Mouse (Mus musculus): Measurements from ENCODE around the gene Lif. TPM values are rescaled to one million over a fixed set of nuclear protein-coding genes. Genes with fewer than 3 reads are reported as not detected.

Gene Lif
- polyA plus RNA-seq, 1 experiment = 2.2 TPM

DNA sequence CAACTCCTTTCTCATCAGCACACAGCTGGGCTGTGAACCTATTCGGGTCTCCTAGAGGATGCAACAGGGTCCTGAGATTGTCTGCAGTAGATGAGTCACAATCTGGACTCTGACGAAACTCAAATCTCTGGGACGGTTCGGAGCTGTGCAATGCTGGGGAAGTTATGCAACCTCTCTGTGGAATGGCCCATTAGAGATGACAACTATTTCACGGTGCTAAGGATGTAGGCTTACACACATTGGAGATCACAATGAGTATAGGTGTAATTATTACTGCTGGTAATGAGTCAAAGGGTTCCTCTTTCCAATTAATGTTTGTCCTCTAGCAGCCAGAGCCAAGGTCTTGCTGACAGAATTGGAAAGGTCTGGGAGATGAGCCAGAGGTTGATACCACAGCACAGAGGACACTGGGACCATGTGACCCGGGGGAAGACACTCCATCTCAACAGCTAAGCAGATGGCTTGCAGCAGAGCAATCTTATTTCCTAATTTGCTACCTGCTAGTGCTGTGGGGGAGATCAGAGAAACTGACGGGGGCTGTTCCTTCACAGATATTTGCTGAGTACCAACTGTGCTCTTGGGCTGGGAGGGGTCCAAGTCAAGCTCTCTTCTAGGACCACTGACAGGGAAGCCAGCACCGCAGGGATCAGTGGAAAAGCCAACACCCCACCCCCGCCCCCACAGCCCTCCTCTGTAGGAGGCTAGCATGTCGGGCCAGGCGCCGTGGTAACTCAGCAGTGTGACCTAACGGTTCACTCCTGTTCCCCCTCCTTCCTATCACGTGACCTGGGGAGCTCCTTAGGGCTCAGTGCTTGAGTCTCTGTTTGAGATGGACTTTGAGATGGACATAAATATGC lies 37.4 kb downstream of the Lif start:
- H3K27ac ChIP-seq (ENCODE audit: control insufficient read depth, insufficient read depth, low read length) = no peak overlapping the region
- DNase-seq = peak; percentile 30
- H3K36me3 ChIP-seq (ENCODE audit: control insufficient read depth, insufficient read depth, low read length) = no peaks in the 10 kb centered on the region
- no peak for TF ChIP-seq CTCF (IDR thresholded peaks at IDR 0.05; ENCODE audit: borderline replicate concordance, control insufficient read depth, extremely low read depth, insufficient read depth, low read length, poor library complexity)
- TF ChIP-seq POLR2A (IDR thresholded peaks at IDR 0.05; ENCODE audit: control insufficient read depth, extremely low read depth, insufficient read depth, low read length, poor library complexity) = no peak
- WGBS = 33% methylated on average over 14 of the region's 14 CpGs
- no peak overlapping the region for H3K4me3 ChIP-seq (ENCODE audit: control insufficient read depth, insufficient read depth, low read length)
- H3K27me3 ChIP-seq (ENCODE audit: control insufficient read depth, insufficient read depth, low read length) = no peaks in the 10 kb centered on the region
- H3K4me1 ChIP-seq (replicated peaks; ENCODE audit: control insufficient read depth, insufficient read depth, low read length) = peaks cover 25% of the 10 kb centered on the region

DNA sequence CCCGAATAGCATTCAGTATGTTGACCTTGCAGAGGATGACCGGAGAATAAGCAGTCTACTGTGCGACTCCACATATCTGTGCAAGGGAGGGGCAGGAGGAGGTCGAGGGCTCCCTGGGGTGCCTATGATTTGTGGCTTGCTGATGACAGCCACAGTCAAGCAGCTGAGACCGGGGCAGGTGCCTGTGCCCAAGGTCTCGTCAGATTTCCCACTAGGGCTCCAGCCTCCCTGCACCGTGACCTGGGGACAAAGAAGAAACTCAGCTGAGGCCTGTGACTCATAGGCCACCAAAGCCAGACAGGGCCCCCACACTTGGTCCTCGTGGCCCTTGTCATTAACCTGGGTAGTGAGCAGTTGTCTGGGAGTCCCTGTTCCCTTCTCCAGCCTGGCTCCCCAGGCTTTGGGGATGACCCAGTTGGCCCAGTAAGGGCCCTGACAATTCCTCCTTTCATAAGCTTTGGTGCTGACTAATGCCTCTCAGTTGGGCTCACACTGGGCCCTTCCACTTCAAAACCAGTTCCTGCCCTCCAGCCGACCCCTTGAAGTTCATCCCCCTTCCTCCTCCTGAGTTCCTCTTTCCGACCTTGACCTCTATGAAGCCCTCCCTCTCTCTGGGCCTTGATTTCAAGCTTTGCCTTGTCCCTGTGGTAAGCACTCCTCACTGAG lies 39.4 kb downstream of the Lif start:
- TF ChIP-seq CTCF (IDR thresholded peaks at IDR 0.05; ENCODE audit: borderline replicate concordance, control insufficient read depth, extremely low read depth, insufficient read depth, low read length, poor library complexity) (no peak), POLR2A (IDR thresholded peaks at IDR 0.05; ENCODE audit: control insufficient read depth, extremely low read depth, insufficient read depth, low read length, poor library complexity) (no peak)
- 30% methylated on average over 10 of the region's 10 CpGs for WGBS
- DNase-seq = no peak
- Histone ChIP-seq H3K27ac (ENCODE audit: control insufficient read depth, insufficient read depth, low read length) (no peak overlapping the region), H3K4me3 (ENCODE audit: control insufficient read depth, insufficient read depth, low read length) (no peak overlapping the region), H3K4me1 (replicated peaks; ENCODE audit: control insufficient read depth, insufficient read depth, low read length) (peaks cover 23% of the 10 kb centered on the region), H3K27me3 (ENCODE audit: control insufficient read depth, insufficient read depth, low read length) (no peaks in the 10 kb centered on the region), H3K36me3 (ENCODE audit: control insufficient read depth, insufficient read depth, low read length) (no peaks in the 10 kb centered on the region)

DNA sequence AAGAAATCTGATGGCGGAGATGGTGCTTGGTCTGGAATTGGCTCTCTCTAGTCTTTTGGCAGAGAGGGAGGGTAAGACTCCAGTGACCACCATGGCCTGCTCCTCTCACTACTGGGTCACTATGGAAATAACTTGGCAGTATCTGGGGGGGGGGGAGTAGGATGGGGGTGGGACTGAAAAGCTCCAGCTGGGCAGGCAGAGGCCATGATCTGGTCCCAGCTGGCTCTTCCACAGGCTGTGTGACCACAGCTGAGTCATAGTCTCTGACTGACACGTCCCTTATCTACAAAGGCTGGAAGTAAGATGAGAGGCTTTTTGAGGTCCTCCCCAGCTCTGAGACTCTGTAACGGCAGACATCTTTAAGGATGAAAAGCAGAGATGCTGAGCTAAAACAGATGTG lies 40.4 kb downstream of the Lif start:
- H3K27ac ChIP-seq (ENCODE audit: control insufficient read depth, insufficient read depth, low read length) = no peak overlapping the region
- no peak overlapping the region for H3K4me3 ChIP-seq (ENCODE audit: control insufficient read depth, insufficient read depth, low read length)
- H3K27me3 ChIP-seq (ENCODE audit: control insufficient read depth, insufficient read depth, low read length) = no peaks in the 10 kb centered on the region
- H3K36me3 ChIP-seq (ENCODE audit: control insufficient read depth, insufficient read depth, low read length) = no peaks in the 10 kb centered on the region
- peaks cover 20% of the 10 kb centered on the region for H3K4me1 ChIP-seq (replicated peaks; ENCODE audit: control insufficient read depth, insufficient read depth, low read length)
- TF ChIP-seq POLR2A (IDR thresholded peaks at IDR 0.05; ENCODE audit: control insufficient read depth, extremely low read depth, insufficient read depth, low read length, poor library complexity) = no peak
- TF ChIP-seq CTCF (IDR thresholded peaks at IDR 0.05; ENCODE audit: borderline replicate concordance, control insufficient read depth, extremely low read depth, insufficient read depth, low read length, poor library complexity) = no peak
- DNase-seq = no peak
- 39% methylated on average over 3 of the region's 3 CpGs for WGBS

DNA sequence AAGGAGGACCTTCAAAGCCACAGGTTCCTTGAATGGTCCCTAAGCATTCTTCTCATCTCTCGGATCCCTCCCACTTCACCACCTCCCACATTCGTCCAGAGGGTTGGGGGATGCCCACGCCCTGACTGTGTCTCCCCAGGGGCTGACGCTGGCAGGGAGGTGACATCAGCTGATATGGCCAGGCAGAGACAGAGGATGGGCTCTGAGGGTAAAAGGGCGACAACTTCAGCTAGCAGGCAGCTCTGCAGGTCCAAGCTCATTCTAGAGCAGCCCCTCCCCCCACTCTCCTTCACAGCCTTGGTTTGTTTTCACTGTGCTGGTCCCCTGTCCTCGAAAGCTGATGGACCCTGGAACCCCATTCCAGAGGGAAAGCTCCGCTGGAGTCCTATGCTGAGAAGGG lies 41.3 kb downstream of the Lif start:
- WGBS = 83% methylated on average over 7 of the region's 7 CpGs
- H3K27ac ChIP-seq (ENCODE audit: control insufficient read depth, insufficient read depth, low read length) = no peak overlapping the region
- H3K36me3 ChIP-seq (ENCODE audit: control insufficient read depth, insufficient read depth, low read length) = no peaks in the 10 kb centered on the region
- peaks cover 20% of the 10 kb centered on the region for H3K4me1 ChIP-seq (replicated peaks; ENCODE audit: control insufficient read depth, insufficient read depth, low read length)
- TF ChIP-seq CTCF (IDR thresholded peaks at IDR 0.05; ENCODE audit: borderline replicate concordance, control insufficient read depth, extremely low read depth, insufficient read depth, low read length, poor library complexity) = no peak
- no peak for DNase-seq
- H3K27me3 ChIP-seq (ENCODE audit: control insufficient read depth, insufficient read depth, low read length) = no peaks in the 10 kb centered on the region
- H3K4me3 ChIP-seq (ENCODE audit: control insufficient read depth, insufficient read depth, low read length) = no peak overlapping the region

DNA sequence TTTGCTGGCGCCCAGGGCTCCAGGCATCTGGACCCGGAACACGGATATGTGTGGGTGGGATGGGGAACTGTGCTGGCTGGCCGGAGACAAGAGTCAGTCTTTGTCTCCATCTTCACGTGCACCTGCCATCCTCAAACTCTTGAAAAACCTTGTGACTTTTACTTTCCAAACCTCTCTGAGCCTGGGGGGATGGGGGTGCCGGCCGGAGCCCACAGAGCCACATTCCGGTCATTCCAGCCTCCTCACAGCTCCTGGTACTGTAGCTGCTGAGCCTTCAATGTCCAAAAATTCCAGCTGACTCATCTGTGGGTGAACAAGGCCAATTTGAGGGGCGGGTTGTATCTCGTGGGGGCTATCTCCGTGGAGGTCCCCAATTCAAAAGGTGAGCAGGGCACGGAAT lies 41.8 kb downstream of the Lif start:
- DNase-seq = no peak
- 91% methylated on average over 12 of the region's 12 CpGs for WGBS
- no peak for TF ChIP-seq CTCF (IDR thresholded peaks at IDR 0.05; ENCODE audit: borderline replicate concordance, control insufficient read depth, extremely low read depth, insufficient read depth, low read length, poor library complexity)
- no peak for TF ChIP-seq POLR2A (IDR thresholded peaks at IDR 0.05; ENCODE audit: control insufficient read depth, extremely low read depth, insufficient read depth, low read length, poor library complexity)
- H3K4me3 ChIP-seq (ENCODE audit: control insufficient read depth, insufficient read depth, low read length) = no peak overlapping the region
- no peaks in the 10 kb centered on the region for H3K36me3 ChIP-seq (ENCODE audit: control insufficient read depth, insufficient read depth, low read length)
- H3K4me1 ChIP-seq (replicated peaks; ENCODE audit: control insufficient read depth, insufficient read depth, low read length) = peaks cover 20% of the 10 kb centered on the region
- H3K27me3 ChIP-seq (ENCODE audit: control insufficient read depth, insufficient read depth, low read length) = no peaks in the 10 kb centered on the region
- no peak overlapping the region for H3K27ac ChIP-seq (ENCODE audit: control insufficient read depth, insufficient read depth, low read length)

DNA sequence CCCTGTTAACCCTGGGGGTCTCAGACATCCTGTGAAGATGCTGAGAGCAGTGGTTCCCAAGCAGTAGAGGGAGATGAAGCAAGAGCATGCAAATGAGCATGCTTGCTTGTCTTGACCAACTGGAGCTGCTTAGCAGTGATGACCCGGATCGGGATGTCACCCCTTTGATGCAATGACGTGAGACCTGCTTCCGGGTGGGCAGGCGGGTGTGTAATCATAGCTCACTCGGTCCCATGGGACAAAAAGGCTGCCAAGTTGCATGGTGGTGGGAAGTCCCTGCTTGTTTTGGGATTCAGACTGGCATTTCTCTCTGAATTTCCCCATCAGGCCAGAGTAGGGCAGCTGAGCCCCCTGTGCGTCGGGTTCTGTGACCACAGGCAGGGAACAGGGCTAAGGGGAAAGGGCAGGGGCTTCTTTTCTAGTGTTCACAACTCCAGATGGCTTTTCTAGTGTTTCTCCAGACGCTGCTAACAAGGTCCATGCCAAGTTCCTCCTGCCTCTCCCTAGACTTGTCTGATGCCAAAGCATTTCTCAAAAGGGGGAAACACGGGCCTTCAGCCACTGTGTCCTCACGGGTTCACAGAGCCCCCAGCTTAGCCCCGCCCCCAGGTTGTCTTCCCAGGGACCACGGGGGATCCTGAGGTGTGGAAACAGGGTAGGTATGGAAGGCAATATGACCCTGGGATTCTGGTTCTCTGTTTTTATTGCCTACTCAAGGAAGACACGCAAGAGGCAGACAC lies 42.5 kb downstream of the Lif start:
- TF ChIP-seq CTCF (IDR thresholded peaks at IDR 0.05; ENCODE audit: borderline replicate concordance, control insufficient read depth, extremely low read depth, insufficient read depth, low read length, poor library complexity) (no peak), POLR2A (IDR thresholded peaks at IDR 0.05; ENCODE audit: control insufficient read depth, extremely low read depth, insufficient read depth, low read length, poor library complexity) (no peak)
- H3K4me3 ChIP-seq (ENCODE audit: control insufficient read depth, insufficient read depth, low read length) = no peak overlapping the region
- H3K4me1 ChIP-seq (replicated peaks; ENCODE audit: control insufficient read depth, insufficient read depth, low read length) = peaks cover 15% of the 10 kb centered on the region
- DNase-seq = no peak
- 89% methylated on average over 14 of the region's 14 CpGs for WGBS
- no peaks in the 10 kb centered on the region for H3K36me3 ChIP-seq (ENCODE audit: control insufficient read depth, insufficient read depth, low read length)
- no peaks in the 10 kb centered on the region for H3K27me3 ChIP-seq (ENCODE audit: control insufficient read depth, insufficient read depth, low read length)
- no peak overlapping the region for H3K27ac ChIP-seq (ENCODE audit: control insufficient read depth, insufficient read depth, low read length)
